Mouse (Mus musculus): ENCODE measurements around the gene Elmod2. TPM values are rescaled to one million over a fixed set of nuclear protein-coding genes. Genes with fewer than 3 reads are reported as not detected.
"Not testable (repeated sequence)": the region's sequence is repeated elsewhere in the genome, so short reads cannot be mapped to it uniquely, and the experiment has no call there.

Elmod2 gene
- polyA plus RNA-seq, 1 experiment: 1.3 TPM

DNA sequence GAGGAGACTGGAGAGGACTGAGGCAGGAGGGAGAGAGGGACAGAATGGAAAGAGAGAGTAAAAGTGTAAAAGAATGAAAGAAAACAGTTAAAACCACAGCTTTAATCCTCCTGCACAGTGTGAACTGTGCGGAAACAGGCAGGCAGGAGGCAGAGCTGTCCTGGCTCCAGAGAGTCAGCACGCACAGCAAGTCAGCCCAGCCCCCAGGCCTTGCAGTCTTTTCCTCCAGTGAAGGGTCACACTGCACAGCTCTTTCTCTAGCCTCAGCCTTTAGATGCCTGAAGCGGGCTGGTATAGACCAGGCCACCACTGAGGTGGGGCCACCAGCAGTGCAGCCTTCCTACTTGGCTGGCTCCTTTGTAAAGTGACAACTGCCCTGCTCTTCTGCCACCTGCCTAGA lies 11.7 kb downstream of the Elmod2 start:
- DNase-seq (ENCODE audit: low read depth in 1 of 2, low spot score in 2 of 2): no peak
- Histone ChIP-seq H3K27me3 (ENCODE audit: control insufficient read depth, insufficient read depth, low read length) (no peaks in the 10 kb centered on the region), H3K4me3 (ENCODE audit: extremely low read depth, insufficient read depth, insufficient read length) (no peak overlapping the region), H3K36me3 (ENCODE audit: control insufficient read depth, insufficient read depth, low read length) (peaks cover 30% of the 10 kb centered on the region), H3K4me1 (ENCODE audit: control insufficient read depth, insufficient read depth, insufficient read length) (no peaks in the 10 kb centered on the region), H3K27ac (ENCODE audit: insufficient read depth, low read length) (no peak overlapping the region)
- TF ChIP-seq CTCF (IDR thresholded peaks at IDR 0.05; ENCODE audit: extremely low read depth, insufficient read depth, insufficient read length, insufficient replicate concordance): no peak
- WGBS: 90% methylated on average over 3 of the region's 3 CpGs

DNA sequence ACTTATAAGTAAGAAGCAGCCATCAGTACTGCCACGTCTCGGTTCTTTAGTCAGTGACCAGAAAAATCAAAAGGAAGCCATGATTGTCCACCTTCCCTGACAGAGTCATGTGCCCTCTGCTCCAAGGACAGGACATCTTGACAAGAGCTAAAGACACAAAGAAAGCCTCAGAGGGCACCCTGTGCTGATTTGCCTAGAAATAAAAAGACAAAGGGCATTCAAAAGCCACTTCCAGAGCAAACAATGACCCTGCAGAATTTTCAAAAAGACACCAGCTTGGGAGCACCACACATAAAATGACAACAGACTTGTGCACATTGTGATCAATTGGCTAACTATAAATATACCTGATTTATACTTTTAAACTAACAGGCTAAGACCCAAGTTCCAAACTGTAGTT lies 16.6 kb downstream of the Elmod2 start:
- no peak for TF ChIP-seq CTCF (IDR thresholded peaks at IDR 0.05; ENCODE audit: extremely low read depth, insufficient read depth, insufficient read length, insufficient replicate concordance)
- TF ChIP-seq POLR2A (IDR thresholded peaks at IDR 0.05; ENCODE audit: low read depth, low read length): no peak
- no peak for DNase-seq (ENCODE audit: low read depth in 1 of 2, low spot score in 2 of 2)
- no peak overlapping the region for H3K27ac ChIP-seq (ENCODE audit: insufficient read depth, low read length)
- WGBS: 94% methylated on average over 2 of the region's 2 CpGs
- H3K4me1 ChIP-seq (ENCODE audit: control insufficient read depth, insufficient read depth, insufficient read length): no peaks in the 10 kb centered on the region
- no peaks in the 10 kb centered on the region for H3K27me3 ChIP-seq (ENCODE audit: control insufficient read depth, insufficient read depth, low read length)
- peaks cover 20% of the 10 kb centered on the region for H3K36me3 ChIP-seq (ENCODE audit: control insufficient read depth, insufficient read depth, low read length)
- no peak overlapping the region for H3K4me3 ChIP-seq (ENCODE audit: extremely low read depth, insufficient read depth, insufficient read length)

GRCm38 (mm10) chr8:83315084-83315483 lies 17.2 kb downstream of the Elmod2 start:
- H3K4me3 ChIP-seq (ENCODE audit: extremely low read depth, insufficient read depth, insufficient read length); H3K27ac ChIP-seq (ENCODE audit: insufficient read depth, low read length); H3K27me3 ChIP-seq (ENCODE audit: control insufficient read depth, insufficient read depth, low read length); DNase-seq (ENCODE audit: low read depth in 1 of 2, low spot score in 2 of 2); H3K4me1 ChIP-seq (ENCODE audit: control insufficient read depth, insufficient read depth, insufficient read length): not testable (repeated sequence)
- H3K36me3 ChIP-seq (ENCODE audit: control insufficient read depth, insufficient read depth, low read length): peaks cover 18% of the 10 kb centered on the region
- 87% methylated on average over 4 of the region's 4 CpGs for WGBS

- no peaks in the 10 kb centered on the region for H3K4me1 ChIP-seq (ENCODE audit: control insufficient read depth, insufficient read depth, insufficient read length)
- 93% methylated on average over 6 of the region's 6 CpGs for WGBS
- TF ChIP-seq CTCF (IDR thresholded peaks at IDR 0.05; ENCODE audit: extremely low read depth, insufficient read depth, insufficient read length, insufficient replicate concordance) (no peak), POLR2A (IDR thresholded peaks at IDR 0.05; ENCODE audit: low read depth, low read length) (no peak)
- no peaks in the 10 kb centered on the region for H3K27me3 ChIP-seq (ENCODE audit: control insufficient read depth, insufficient read depth, low read length)
- no peak overlapping the region for H3K27ac ChIP-seq (ENCODE audit: insufficient read depth, low read length)
- no peak for DNase-seq (ENCODE audit: low read depth in 1 of 2, low spot score in 2 of 2)
- no peak overlapping the region for H3K4me3 ChIP-seq (ENCODE audit: extremely low read depth, insufficient read depth, insufficient read length)
- 0 out of 2 replicates have a peak, but pooled peaks cover 1% of the 10 kb centered on the region for H3K36me3 ChIP-seq (ENCODE audit: control insufficient read depth, insufficient read depth, low read length)
Observed at GRCm38 (mm10) chr8:83309836-83310235, 22.4 kb downstream of the Elmod2 start.

GRCm38 (mm10) chr8:83304946-83305345 lies 27.3 kb downstream of the Elmod2 start:
- H3K36me3 ChIP-seq (ENCODE audit: control insufficient read depth, insufficient read depth, low read length): no peaks in the 10 kb centered on the region
- H3K4me1 ChIP-seq (ENCODE audit: control insufficient read depth, insufficient read depth, insufficient read length): no peaks in the 10 kb centered on the region
- H3K4me3 ChIP-seq (ENCODE audit: extremely low read depth, insufficient read depth, insufficient read length): no peak overlapping the region
- H3K27ac ChIP-seq (ENCODE audit: insufficient read depth, low read length): no peak overlapping the region
- no peak for TF ChIP-seq CTCF (IDR thresholded peaks at IDR 0.05; ENCODE audit: extremely low read depth, insufficient read depth, insufficient read length, insufficient replicate concordance)
- no peak for TF ChIP-seq POLR2A (IDR thresholded peaks at IDR 0.05; ENCODE audit: low read depth, low read length)
- WGBS: 100% methylated on average over 1 of the region's 1 CpGs
- no peak for DNase-seq (ENCODE audit: low read depth in 1 of 2, low spot score in 2 of 2)
- no peaks in the 10 kb centered on the region for H3K27me3 ChIP-seq (ENCODE audit: control insufficient read depth, insufficient read depth, low read length)

- H3K27ac ChIP-seq (ENCODE audit: insufficient read depth, low read length): no peak overlapping the region
- no peak overlapping the region for H3K4me3 ChIP-seq (ENCODE audit: extremely low read depth, insufficient read depth, insufficient read length)
- DNase-seq (ENCODE audit: low read depth in 1 of 2, low spot score in 2 of 2): no peak
- no peaks in the 10 kb centered on the region for H3K4me1 ChIP-seq (ENCODE audit: control insufficient read depth, insufficient read depth, insufficient read length)
- WGBS: 47% methylated on average over 1 of the region's 1 CpGs
- no peaks in the 10 kb centered on the region for H3K36me3 ChIP-seq (ENCODE audit: control insufficient read depth, insufficient read depth, low read length)
- TF ChIP-seq POLR2A (IDR thresholded peaks at IDR 0.05; ENCODE audit: low read depth, low read length): no peak
- peak; percentile 13; the same call in 1 of the 2 replicates for TF ChIP-seq CTCF (IDR thresholded peaks at IDR 0.05; ENCODE audit: extremely low read depth, insufficient read depth, insufficient read length, insufficient replicate concordance)
- no peaks in the 10 kb centered on the region for H3K27me3 ChIP-seq (ENCODE audit: control insufficient read depth, insufficient read depth, low read length)
Observed at GRCm38 (mm10) chr8:83300135-83300534, 32.2 kb downstream of the Elmod2 start.

DNA sequence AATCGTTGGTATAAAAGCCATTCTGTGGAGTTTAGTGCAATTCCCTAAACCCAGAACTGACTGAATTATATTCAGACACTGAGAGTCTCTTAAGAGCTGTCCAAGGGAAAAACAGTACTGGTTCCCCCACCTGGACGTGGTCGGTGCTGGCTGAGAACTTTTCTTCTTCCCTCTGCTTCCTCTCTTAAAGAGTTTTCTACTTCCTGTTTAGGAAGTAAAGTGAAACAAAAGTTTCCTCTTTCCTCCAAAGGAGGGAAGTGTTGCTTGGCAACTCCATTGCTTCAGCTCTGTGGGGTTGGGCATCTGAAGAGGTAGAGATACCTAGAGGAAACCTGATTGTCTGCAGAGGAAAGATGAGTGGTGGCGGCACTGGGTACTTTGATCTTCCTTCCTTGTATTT lies 34.9 kb downstream of the Elmod2 start:
- Histone ChIP-seq H3K36me3 (ENCODE audit: control insufficient read depth, insufficient read depth, low read length) (no peaks in the 10 kb centered on the region), H3K27ac (ENCODE audit: insufficient read depth, low read length) (no peak overlapping the region), H3K4me1 (ENCODE audit: control insufficient read depth, insufficient read depth, insufficient read length) (no peaks in the 10 kb centered on the region), H3K27me3 (ENCODE audit: control insufficient read depth, insufficient read depth, low read length) (no peaks in the 10 kb centered on the region), H3K4me3 (ENCODE audit: extremely low read depth, insufficient read depth, insufficient read length) (no peak overlapping the region)
- DNase-seq (ENCODE audit: low read depth in 1 of 2, low spot score in 2 of 2): no peak
- TF ChIP-seq POLR2A (IDR thresholded peaks at IDR 0.05; ENCODE audit: low read depth, low read length): no peak
- no peak for TF ChIP-seq CTCF (IDR thresholded peaks at IDR 0.05; ENCODE audit: extremely low read depth, insufficient read depth, insufficient read length, insufficient replicate concordance)
- WGBS: 31% methylated on average over 4 of the region's 4 CpGs

Data from spleen, adult 2 months (tissue).